Mouse (Mus musculus): ENCODE measurements around the gene Ubxn2a. TPM values are rescaled to one million over a fixed set of nuclear protein-coding genes. Genes with fewer than 3 reads are reported as not detected.
A peak's percentile ranks its signal among the peaks of the same experiment; 100 is the strongest.
"Not testable (repeated sequence)": the region's sequence is repeated elsewhere in the genome, so short reads cannot be mapped to it uniquely, and the experiment has no call there.

Gene Ubxn2a
- total RNA-seq (2021): 10 to 100 TPM; 69.0 to 76.7 TPM
- long read RNA-seq, experiment 1, transcript Ubxn2a-202 (6 exons, 965 nt): minor isoform, 8 of 64 reads
- long read RNA-seq, experiment 1, transcript Ubxn2a-201 (7 exons, 2,696 nt): major isoform, 25 of 64 reads
- long read RNA-seq, experiment 1, partial matches to known transcripts: 3 of 64 reads
- long read RNA-seq, experiment 1, other reads (novel, unspliced or antisense): 26 of 64 reads
- long read RNA-seq, experiment 2, transcript Ubxn2a-201 (7 exons, 2,696 nt): major isoform, 11 of 24 reads
- long read RNA-seq, experiment 2, partial matches to known transcripts: 2 of 24 reads
- long read RNA-seq, experiment 2, other reads (novel, unspliced or antisense): 8 of 24 reads

DNA sequence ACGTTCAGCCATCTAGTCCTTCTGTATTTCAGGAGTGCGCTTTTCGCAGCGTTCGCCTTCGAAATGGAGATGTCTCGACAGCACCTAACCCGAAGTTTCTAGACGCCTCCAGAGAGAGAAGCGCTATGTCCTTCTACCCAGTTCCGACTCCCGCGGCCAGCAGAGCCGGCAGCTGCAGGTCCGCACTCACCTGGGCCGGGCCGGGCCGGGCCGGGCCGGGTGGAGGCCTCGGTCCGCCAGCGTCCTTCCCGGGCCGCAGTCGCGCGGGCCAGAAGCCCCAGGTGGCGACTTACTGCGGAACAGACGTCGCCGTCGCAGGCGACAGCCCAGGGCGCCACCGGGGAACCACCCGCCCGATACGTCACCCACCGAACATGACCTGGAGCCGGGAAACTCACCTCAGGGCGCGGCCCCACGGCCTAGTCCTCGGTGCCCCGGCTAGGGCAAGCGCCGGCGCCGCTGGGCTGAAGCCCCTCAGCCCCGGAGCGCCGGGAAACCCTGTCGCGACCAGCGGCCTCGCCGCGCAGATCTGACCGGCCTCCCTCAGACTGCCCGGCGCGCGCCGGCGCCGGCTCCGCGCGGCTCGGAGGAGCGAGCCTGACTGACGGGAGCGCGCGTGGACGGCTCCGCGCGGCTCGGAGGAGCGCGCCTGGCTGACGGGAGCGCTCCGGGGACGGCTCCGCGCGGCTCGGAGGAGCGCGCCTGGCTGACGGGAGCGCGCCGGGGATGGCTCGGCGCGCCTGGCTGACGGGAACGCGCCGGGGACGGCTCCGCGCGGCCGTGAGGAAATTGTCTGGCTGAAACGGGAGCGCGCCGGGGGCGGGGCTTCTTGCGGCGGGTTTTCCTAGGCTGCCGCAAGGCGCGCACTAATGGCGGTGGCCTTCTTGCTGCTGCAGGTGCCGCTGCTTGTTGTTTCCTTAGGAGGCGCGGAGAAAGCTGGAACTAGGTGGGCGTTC is at the start of gene Ubxn2a:
Gene Ubxn2a, minus strand, starts transcription at position 755 of the 956 bp plus-strand sequence.
- peak; percentile 95 to 96 for DNase-seq

DNA sequence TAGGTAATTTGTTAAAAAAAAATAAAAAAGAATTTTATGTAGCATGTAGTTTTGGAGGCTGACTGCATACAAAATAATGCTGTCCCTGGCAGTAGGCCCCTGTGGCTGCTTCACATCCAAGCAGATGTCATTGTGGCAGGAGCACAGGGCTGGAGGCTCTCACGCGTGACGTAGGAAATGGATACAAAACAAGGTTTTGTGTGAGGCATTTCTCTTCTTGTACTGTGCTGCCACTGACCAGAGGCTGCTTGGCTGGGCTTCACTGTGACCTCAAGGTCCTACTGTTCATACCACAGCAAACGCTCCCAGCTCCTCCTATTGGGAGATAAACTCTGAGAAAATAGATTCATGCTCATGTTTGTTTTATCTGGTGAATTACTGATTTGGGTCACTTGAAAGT is 45.7 kb upstream of the Ubxn2a start:
- no peak for DNase-seq

DNA sequence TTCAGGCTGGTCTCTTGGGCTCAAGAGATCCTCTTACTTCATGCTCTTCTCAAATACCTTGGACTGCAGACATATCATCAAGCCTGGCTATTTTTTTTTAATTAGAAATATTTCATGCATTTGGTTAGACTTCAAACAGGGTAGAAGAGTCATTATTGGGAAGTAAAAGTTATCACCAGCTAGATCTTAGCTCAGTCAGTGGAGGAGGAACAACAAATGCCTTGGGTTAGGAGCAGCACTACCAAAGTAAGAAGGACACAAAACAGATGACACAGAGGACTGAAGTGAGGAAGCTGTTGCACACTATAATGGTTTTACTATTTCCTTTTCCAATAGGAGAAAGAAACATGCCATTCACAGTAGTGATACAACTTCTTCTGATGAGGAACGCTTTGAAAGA is 44.8 kb upstream of the Ubxn2a start:
- no peak for DNase-seq

DNA sequence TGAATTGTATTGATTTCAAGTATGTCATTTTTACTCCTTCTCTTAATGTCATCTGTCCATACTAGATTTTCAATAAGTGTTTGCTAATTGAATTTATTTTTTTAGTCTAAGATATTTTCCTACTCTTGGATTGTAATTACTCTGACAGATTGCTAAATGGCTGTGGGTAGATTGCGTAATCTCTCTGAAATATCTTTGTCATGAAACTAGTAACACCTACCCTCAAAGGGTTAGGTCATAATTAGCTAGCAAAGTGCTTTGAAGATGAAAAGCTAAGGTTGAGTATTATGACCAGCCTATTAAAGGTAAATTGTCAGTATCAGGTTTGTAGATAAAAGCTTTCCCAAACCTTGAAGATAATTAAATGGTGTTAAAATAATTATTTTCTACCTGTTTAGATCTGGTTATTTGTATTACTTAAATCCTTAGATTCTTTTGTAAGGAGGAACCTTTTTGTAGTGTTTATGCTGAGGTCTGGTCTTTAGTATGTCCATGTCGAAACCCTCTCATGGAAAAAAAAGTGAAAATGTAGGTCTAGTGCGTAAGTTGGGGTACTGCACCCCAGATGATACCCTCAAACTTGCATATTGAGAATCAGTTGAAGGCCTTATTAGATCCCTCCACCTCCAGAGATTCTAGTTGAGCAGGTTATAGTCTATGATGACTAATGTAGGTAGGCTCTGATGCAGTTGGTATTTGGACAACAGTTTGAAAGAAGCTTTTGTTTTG is 23.5 kb upstream of the Ubxn2a start:
- no peak for DNase-seq

DNA sequence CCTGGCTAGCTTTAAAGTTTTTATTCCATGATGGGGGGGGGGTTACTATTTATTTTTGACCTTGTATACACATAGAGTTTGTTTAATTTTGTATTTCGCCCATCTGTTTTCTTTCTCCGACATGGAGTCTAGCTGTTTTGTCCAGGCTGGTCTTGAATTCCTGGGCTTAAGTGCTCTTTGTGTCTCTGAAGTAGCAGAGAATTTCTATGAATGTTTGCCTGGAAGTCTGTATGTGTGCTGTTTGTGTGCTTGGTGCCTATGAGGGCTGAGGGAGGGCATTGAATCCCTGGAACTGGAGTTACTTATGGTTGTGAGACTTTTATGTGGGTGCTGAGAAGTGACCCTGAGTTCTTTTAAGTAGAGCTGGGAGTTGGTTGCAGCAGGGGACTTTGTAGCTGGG is 20.7 kb upstream of the Ubxn2a start:
- no peak for DNase-seq

DNA sequence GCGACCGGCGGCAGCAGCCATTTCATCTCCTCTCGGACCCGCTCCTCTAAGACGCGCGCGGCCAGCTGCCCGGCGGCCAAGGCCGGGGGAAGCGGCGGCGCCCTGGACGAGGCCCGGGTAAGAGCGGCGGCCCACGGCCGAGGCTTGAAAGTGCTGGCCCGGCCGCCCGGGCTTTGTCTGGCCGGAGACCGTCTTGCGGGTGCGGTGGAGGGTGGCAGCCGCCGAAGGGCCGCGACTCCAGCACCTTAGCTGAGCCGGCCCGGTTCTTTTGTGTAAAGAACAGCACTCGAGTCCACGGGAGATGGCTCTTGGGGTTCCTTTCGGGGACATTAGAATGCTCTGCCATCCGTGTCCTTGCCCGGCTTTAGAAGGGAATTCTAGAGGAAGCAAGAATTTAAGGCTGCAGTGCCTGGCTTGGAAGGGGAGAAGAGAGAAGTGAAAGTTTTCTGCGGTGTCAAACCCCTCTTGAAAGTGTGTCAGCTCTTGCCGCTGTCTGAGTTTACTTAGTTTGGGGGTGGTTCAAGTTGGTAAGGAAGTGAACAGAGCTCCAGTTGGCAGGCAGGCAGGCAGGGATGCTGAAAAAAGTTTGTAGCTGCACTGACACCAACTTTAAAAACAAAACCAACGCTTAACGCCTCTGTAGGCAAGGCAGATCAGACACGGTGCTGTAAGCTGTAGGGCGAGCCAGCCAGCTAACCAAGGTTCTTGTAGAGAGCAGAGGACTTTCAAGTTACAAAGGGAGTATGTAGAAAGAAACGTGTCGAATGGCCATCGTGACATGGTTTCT is 10.5 kb upstream of the Ubxn2a start:
- DNase-seq: peak; percentile 78

DNA sequence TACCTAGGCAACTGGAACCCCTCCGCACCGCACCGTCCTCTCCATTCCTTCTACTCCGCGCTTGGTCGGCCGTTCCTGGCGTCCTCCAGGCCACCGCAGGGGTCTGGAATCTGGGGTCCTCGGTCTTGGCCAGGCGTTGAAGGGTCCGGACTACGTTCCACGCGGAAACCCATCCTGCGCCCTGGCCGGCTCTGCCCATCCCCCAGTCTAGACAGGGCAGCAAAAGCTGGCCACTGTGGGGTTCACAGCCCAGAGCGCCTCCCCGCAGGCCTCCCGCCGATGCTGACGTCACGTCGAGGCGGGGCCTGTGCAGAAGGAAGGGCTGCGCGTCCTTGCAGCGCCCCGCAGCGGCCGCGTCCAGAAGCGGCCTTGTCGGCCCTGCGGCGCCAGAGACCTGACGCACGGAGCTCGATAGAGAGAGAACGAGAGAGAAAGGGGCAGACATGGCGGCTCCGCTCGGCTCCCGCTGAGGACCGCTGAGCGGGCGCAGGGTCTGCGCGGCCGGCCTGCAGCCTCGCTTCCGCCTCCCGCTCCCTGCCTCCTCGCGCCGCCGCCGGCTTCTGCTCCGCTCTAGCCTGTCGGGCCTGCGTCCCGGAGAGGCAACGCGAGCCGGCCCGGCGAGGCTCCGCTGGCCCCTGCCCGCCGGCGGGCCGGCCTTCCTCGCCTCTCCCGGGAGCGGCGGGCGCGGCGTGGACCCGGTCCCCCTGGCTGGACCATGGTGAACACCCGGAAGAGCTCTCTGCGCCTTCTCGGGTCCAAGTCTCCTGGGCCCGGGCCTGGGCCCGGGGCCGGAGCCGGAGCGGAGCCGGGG is 9.7 kb upstream of the Ubxn2a start, which contains the start of gene Atad2b:
Gene Atad2b, plus strand, starts transcription at position 360 of the 811 bp plus-strand sequence.
- DNase-seq: peak; percentile 97 to 98

DNA sequence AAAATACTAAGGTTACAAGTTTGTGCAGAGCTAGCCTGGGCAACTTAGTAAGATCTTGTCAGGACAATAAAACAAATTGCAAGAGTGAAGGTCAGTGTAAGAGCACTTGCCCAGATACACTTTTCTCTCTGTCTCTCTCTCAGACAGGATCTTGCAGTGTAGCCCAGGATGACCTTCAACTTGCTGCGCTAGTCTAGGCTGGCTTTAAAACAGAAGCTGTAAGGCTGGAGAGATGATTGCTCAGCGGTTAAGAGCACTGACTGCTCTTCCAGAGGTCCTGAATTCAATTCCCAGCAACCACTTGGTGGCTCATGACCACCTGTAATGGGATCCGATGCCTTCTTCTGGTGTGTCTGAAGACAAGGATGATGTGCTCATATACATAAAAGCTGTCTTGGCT is 7.4 kb upstream of the Ubxn2a start:
- DNase-seq: no peak

DNA sequence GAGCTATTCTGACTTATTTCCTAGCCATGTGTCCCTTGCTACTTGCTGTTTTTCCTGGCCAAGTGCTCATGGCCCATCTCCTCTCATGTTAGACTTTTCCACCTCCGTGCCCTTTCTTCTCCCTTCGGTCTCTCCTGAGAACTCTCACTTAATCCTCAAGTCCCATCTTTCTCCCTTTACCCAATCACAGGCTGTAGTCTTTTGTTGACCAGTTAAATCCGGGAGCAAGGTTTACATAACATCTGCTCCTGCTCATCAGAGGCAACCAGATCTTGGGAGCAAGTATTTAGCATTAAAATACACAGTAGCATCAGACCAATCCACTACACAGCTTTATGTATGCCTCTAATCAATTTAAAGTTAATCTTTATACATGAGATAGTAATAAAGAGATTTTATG is 6.9 kb upstream of the Ubxn2a start:
- DNase-seq: no peak

DNA sequence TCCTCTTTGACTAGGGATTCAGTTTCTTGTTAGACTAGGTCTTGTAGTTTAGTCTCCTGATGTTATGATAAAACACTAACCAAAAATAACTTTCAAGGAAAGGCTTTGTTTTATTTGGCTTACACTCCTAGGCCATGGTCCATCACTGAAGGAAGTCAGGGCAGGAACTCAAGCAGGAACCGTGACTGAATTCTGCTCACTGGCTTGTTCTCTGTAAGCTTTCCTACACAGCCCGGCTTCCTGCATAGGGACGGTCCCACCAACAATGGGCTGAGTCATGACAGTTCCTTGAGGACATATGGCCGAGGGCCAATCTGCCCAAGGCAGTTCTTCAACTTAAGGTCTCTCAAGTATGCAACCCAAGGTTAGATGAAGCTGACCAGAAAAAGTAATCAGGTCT is 4.2 kb upstream of the Ubxn2a start:
- DNase-seq: peak; percentile 37 to 77

DNA sequence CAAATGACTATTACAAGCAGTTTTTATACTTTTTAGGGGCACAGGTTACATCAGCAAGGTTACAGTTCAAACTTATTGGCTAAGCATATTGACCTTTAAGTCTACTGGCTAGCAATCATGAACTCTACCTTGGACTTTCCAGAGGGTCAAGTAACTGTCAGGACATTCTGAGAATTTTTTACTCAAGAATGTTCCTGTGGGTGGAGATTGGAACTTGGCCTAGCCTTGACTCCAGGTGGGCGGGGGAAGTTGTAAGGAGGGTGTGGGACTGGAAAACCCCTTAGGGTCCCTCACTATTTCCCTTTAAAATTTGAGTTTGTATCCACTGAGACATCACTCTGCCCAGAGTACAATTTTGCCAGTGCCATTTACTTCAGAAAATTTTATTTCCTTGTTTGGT is 3.0 kb upstream of the Ubxn2a start:
- not testable (repeated sequence) for DNase-seq

DNA sequence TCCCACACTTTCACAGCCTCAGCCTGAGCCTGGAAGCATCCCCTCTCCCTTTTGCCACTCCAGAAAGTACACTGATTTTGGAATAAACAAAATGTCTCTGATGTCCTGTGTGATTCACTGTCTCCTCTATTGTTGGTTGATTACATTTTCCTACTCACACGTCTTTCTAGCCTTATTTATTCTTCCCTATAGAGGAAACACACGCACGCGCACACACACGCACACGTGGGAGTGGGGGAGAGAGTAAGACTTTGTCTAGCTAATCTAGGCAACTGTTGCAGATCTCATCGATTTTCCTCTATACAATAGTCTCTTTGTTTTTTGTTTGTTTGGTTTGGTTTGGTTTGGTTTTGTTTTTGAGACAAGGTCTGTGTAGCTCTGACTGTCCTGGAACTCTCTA is 886 bp upstream of the Ubxn2a start:
- no peak for DNase-seq

DNA sequence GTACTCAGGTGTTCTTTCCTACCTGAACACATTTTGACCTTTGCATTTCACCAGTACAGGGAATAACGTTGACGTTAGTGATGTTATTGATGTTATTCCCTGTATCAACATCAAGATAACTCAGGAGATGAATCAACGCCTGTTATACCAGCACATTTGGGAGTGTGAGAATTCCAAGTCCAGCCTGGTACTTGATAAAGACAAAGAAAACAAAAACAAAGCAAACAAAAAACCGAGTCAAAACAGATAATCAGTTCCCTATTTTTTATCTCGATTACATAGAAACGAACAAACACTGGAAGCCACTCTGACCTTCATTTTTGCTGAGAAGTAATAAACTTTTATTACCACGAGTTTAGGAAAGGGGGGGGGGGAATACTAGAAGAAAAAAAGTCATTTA is 1.0 kb downstream of the Ubxn2a start:
- no peak for DNase-seq

DNA sequence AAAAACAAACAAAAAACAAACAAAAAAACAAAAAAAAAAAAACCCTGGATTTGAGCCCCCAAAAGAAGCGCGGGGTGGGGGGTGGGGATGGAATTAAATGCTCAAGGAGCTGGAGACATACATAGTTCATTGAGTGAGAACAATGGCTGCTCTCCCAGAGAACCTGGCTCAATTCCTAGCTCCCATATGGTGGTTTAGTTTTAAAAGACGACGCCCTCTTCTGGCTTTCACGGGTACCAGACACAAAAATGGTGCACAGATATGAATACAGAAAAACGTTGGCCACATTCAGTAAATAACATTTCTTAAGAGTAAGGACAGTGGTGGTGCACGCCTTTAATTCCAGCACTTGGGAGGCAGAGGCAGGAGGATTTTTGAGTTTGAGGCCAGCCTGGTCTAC is 1.6 kb downstream of the Ubxn2a start:
- no peak for DNase-seq

DNA sequence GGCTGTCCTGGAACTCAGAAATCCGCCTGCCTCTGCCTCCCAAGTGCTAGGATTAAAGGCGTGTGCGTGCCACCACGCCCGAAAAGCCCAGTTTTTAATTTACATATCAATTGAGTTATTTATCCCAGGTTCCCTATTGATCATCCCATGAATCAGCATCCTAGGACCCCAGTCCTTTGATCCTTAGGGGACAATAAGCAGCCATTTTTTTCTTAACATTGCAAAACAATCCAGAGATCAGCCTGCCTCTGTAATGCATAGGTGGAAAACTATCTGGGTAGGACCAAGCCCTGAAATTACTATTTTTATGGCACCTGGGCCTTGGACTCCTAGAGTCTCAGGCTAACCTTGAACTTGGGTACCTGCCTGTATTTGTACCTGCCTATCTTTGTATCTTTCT is 9.5 kb downstream of the Ubxn2a start:
- DNase-seq: no peak

DNA sequence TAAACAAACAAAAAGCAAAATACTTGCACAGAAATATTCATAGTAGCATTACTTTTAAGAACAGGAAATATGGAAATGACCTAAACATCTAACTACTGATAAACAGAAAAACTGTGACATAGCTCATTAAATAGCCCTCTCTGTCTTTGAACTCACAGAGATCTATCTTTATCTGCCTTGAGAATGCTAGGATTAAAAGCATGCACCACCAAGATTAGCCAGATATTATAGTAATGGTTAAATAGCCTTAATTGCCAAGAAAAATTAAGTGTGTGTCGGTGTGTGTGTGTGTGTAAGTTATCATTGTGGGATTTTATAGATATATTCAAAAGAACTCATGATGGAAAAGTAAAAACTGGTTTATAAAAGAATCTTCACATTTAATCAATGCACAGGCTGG is 17.6 kb downstream of the Ubxn2a start:
- no peak for DNase-seq

DNA sequence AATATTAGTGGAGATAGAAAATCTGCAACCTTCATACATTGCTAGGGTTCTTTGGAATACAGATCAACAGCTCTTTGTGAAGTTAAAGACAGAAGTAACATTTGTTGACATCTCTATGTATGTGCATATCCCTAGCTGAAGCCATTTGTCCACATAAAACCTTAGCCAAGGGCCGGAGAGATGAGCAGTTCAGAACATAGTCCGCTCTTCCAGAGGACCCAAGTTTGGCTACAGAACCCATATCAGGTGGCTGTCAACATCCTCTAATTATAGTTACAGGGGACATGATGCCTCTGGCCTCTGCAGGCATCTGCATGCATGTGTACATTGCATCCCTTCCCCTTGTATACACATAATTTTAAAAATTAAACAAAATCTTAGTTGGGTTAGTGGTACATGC is 18.3 kb downstream of the Ubxn2a start:
- DNase-seq: no peak

DNA sequence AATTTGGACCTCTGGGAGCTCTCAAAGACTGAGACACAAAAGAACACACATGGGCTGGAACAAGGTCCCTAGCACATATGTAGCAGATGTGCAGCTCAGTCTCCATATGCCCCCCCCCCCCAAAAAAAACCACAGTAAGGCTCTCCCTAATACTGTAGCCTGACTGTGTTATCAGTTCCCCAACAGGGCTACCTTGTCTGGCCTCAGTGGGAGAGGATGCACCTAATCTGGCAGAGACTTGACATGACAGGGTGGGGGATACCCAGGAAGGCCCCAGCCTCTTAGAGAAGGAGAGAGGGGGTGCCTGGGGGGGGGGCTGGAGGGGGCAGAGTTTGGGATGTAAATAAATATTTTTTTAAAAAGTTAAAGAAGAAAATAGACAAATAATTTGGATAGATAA is 18.8 kb downstream of the Ubxn2a start:
- DNase-seq: no peak

DNA sequence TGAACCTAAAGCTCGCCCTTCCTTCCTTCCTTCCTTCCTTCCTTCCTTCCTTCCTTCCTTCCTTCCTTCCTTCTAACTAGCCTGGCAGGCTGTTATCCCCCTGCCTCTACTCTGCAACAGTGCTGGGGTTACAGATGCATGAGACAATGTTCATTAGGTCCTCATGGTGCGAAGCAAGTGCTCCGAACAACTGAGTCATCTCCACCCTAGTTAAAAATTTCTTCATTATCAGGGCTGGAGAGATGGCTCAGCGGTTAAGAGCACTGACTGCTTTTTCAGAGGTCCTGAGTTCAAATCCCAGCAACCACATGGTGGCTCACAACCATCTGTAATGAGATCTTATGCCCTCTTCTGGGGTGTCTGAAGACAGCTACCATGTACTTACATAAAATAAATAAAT is 20.9 kb downstream of the Ubxn2a start:
- DNase-seq: not testable (repeated sequence)

DNA sequence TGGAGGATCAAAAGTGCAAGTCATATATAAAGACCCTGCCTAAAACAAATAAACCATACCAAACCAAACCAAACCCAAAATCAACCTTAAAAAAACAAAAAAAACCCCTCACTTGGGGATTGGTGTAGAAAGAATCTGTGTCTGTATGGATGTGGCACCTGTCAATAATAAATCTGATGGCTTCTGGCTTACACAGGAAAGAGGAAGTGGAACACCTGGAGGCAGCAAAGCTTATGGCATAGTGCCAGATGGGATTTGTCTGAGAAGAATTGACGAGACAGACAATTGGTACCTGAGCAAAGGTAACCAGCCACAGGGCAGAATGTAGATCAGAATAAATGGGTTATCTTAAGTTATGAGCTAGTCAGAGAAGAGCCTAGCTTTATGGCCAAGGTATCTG is 22.4 kb downstream of the Ubxn2a start:
- no peak for DNase-seq

DNA sequence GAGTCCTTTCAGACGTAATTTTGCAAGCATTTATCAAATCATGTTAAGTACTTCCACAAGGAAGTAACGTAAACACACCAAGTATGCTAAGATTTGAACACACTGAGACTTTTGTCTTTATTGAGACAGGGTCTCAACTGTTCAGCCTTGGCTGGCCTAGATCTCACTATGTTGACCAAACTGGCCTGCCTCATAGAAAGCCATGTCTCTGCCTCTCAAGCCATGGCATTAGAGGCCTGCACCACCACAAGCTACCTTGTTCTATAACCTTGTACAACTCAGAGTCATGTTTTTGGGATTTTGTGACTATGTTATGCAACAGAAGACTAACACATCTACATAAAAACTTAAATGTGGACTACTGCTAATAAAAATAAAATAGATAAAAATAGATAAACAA is 25.4 kb downstream of the Ubxn2a start:
- no peak for DNase-seq

Data from heart, adult 18-20 months (tissue).